Mouse (Mus musculus) intestine, embryonic 14.5 days (tissue): ENCODE measurements around the gene Rnf113a2. TPM values are rescaled to one million over a fixed set of nuclear protein-coding genes. Genes with fewer than 3 reads are reported as not detected.

Experiments
- ATAC-seq: fragments of 200-750 bp; cut with Nextera tagmentation; replicated peaks from 2 replicates; pipeline ENCODE4 v1.8.0; 2017; ENCODE audit warnings: low read depth, moderate number of reproducible peaks, moderate TSS enrichment, moderate library complexity; ENCODE audit not compliant: low FRiP score, low TSS enrichment
- DNase-seq: peaks from one replicate; pipeline ENCODE4 v3.0.0-alpha.2; 2018; ENCODE audit warnings: low spot score
- H3K27ac ChIP-seq: fragments of 300-500 bp; sonication (generic); 2 replicates; pipeline ENCODE4 v1.5.1; 2014; ENCODE audit warnings: low read depth, mild to moderate bottlenecking, control low read depth
- H3K27me3 ChIP-seq: fragments of 300-500 bp; sonication (generic); replicated peaks from 2 replicates; pipeline ENCODE4 v1.6.1; 2014; ENCODE audit warnings: low read length, control low read depth; ENCODE audit not compliant: control insufficient read depth, insufficient read depth
- H3K36me3 ChIP-seq: fragments of 300-500 bp; sonication (generic); 2 replicates; pipeline ENCODE4 v1.6.1; 2014; ENCODE audit warnings: low read length, control low read depth; ENCODE audit not compliant: control insufficient read depth, insufficient read depth
- H3K4me1 ChIP-seq: fragments of 300-500 bp; sonication (generic); replicated peaks from 2 replicates; pipeline ENCODE4 v1.6.1; 2014; ENCODE audit warnings: low read length, control low read depth, mixed read lengths; ENCODE audit not compliant: control insufficient read depth, insufficient read depth
- H3K4me2 ChIP-seq: fragments of 300-500 bp; sonication (generic); 2 replicates; pipeline ENCODE4 v1.6.1; 2014; ENCODE audit warnings: low read length
- H3K4me3 ChIP-seq: fragments of 300-500 bp; sonication (generic); 2 replicates; pipeline ENCODE4 v1.5.1; 2014; ENCODE audit warnings: low read depth, low read length, control low read depth, mixed read lengths
- H3K9ac ChIP-seq: fragments of 300-500 bp; sonication (generic); 2 replicates; pipeline ENCODE4 v1.6.1; 2014; ENCODE audit warnings: mild to moderate bottlenecking, low read length
- H3K9me3 ChIP-seq: fragments of 300-500 bp; sonication (generic); 2 replicates; pipeline ENCODE4 v1.6.1; 2016; ENCODE audit warnings: low read length, control low read depth; ENCODE audit not compliant: control insufficient read depth
- WGBS: fragments of 180-500 bp; shearing (Covaris S2); extraction: QIAGEN DNeasy Blood & Tissue Kit; methylation state at CpG from one replicate; pipeline ENCODE4 v1.1.7; 2014; 5-methylcytosine and 5-hydroxymethylcytosine counted together
- polyA plus RNA-seq: library from polyadenylated mRNA; unstranded; fragments of >200 nt; fragmentation: Nextera tagmentation; extraction: Ambion mirVana; gene quantifications from 2 replicates; pipeline ENCODE4 v1.2.1, GENCODE M21; 2014

Gene Rnf113a2
- polyA plus RNA-seq, 1 experiment from 2014 or later = 21.4 TPM

DNA sequence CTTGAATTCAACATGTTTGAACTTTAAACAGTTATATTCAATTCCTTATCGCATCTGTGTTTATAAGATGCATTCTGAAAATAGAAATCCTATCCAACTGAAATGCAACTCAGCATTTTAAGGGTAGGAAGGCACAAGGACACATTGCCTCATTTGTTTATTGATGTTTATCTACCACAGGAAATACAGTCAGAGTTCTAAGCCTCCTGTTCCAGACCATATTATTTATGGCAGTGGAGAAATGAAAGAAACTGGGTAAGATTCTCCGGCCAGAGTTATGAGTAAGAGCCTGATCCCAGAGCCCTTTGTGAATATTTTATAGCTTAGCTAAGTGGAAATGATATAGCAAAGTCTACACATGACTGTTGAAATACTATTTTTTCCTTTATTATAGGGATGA is 12.8 kb downstream of the Rnf113a2 start:
- H3K9ac ChIP-seq = no peak overlapping the region
- ATAC-seq (no peak), DNase-seq (no peak)
- H3K9me3 ChIP-seq = no peaks in the 10 kb centered on the region
- H3K27me3 ChIP-seq = no peaks in the 10 kb centered on the region
- H3K4me3 ChIP-seq = no peak overlapping the region
- no peak overlapping the region for H3K4me2 ChIP-seq
- no peak overlapping the region for H3K27ac ChIP-seq
- H3K36me3 ChIP-seq = peaks cover 14% of the 10 kb centered on the region; the same call in 1 of the 2 replicates
- no peaks in the 10 kb centered on the region for H3K4me1 ChIP-seq
- 72% methylated on average over 2 of the region's 2 CpGs for WGBS

DNA sequence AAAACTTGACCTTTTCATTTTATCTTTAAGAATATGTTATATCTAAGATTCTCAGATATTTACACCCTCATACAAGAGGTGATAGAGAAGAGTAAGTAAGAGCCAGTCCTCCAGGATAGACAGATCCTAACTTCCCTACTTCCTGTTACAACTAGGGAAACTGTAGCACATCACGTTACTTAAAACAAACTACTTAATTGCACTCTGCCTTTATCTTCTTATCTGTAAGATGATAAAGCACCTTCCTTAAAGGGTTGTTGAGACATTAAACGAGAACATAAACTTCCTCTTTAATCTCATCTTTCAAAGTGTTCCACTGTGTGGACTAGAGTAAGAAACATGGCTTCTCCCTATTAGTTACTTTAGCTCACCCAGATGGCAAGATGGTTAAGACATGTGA is 21.7 kb downstream of the Rnf113a2 start:
- ATAC-seq (no peak), DNase-seq (no peak)
- Histone ChIP-seq H3K36me3 (peaks cover under 1% of the 10 kb centered on the region; the same call in 1 of the 2 replicates), H3K4me3 (no peak overlapping the region), H3K9me3 (no peaks in the 10 kb centered on the region), H3K9ac (no peak overlapping the region), H3K4me1 (no peaks in the 10 kb centered on the region), H3K4me2 (no peak overlapping the region), H3K27ac (no peak overlapping the region), H3K27me3 (no peaks in the 10 kb centered on the region)
- 45% methylated on average over 2 of the region's 2 CpGs for WGBS

DNA sequence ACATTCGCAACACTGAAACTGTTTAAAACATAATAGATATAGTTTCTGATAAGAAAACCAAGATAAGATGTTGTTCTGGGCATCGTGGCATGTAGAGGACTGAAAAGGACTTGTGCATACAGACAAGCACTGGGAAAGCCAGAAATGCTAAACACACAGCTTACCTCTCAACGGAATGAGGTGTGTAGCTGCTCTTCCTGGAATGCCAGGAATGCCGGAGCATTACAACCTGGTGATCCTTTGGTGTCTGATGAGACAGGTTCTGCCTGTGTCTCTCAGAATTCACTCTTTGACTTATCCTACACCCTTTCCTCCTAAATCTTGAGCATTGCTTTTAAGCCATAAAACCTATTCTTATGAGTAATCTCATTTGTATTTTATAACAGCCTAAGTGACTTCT is 25.5 kb downstream of the Rnf113a2 start:
- no peaks in the 10 kb centered on the region for H3K9me3 ChIP-seq

DNA sequence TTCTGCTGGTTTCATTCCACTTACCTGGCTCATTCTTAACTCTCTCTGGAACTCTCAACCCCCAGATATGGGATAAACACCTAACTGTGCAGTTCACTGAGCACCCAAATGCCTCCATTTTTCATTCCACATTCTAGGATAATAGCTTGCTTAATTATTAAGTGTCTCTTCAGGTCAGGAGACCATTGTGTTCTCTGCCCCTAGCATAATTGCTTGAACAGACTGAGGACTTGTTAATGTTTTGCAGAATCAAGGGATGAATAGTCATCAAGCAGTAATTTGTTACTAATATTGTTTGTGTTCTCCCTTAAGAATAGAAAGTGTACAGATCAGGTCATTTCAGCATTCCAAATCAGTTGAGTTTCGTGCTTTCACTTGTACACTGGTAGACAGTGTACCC is 30.4 kb downstream of the Rnf113a2 start:
- Histone ChIP-seq H3K27ac (no peak overlapping the region), H3K4me1 (peaks cover 8% of the 10 kb centered on the region), H3K36me3 (no peaks in the 10 kb centered on the region), H3K9ac (no peak overlapping the region), H3K4me2 (no peak overlapping the region), H3K4me3 (no peak overlapping the region), H3K9me3 (no peaks in the 10 kb centered on the region), H3K27me3 (no peaks in the 10 kb centered on the region)
- 81% methylated on average over 1 of the region's 1 CpGs for WGBS
- DNase-seq (no peak), ATAC-seq (no peak)

More for the DNA sequence above, 25.5 kb downstream of the Rnf113a2 start:
- H3K4me2 ChIP-seq = no peak overlapping the region
- H3K27me3 ChIP-seq = no peaks in the 10 kb centered on the region
- no peak overlapping the region for H3K4me3 ChIP-seq
- no peak for DNase-seq
- H3K4me1 ChIP-seq = no peaks in the 10 kb centered on the region
- H3K9ac ChIP-seq = no peak overlapping the region
- H3K27ac ChIP-seq = no peak overlapping the region
- 64% methylated on average over 4 of the region's 4 CpGs for WGBS
- no peaks in the 10 kb centered on the region for H3K36me3 ChIP-seq
- no peak for ATAC-seq

DNA sequence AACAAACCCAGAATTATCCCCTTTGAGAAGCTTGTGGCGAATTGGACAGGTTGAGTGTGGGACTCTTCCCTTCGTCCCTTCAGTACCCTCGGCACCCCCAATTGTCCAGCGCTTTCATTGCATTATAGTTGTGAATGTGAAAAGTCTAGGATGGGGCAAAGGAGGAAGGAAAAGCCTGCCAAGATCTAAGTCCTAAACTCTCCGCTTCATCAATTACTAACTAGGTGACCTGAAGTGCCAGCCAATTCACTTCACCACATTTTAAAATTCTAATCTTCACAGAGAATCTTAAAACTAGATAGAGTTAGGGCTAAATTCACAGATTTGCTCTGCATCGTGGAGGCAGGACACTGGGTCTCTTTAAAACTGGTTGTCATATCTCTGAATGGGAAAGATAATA is 31.2 kb downstream of the Rnf113a2 start:
- Histone ChIP-seq H3K4me2 (no peak overlapping the region), H3K27me3 (no peaks in the 10 kb centered on the region), H3K9ac (no peak overlapping the region), H3K4me3 (no peak overlapping the region), H3K27ac (no peak overlapping the region), H3K36me3 (no peaks in the 10 kb centered on the region), H3K4me1 (peaks cover 12% of the 10 kb centered on the region), H3K9me3 (no peaks in the 10 kb centered on the region)
- DNase-seq = no peak
- no peak for ATAC-seq
- WGBS = 83% methylated on average over 6 of the region's 6 CpGs

DNA sequence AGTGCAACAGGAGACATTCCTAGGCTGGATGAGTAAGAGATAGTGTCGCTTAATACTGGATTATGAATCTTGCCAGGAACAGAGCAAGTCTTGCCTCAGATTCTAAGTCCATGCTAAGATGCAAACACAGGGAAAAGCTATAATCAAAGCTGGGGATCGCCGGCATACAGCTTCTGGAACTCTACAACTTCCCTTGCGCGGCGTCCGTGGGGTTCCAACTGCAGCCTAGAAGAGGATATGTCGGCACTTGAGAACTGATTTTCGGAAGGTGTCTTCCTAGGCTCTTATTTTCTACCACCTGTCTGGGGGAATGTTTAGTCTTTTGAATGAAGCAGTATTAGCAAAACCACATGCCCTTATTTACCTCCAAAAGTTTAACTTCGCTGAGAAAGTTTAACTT is 32.9 kb downstream of the Rnf113a2 start:
- Histone ChIP-seq H3K9ac (no peak overlapping the region; the same call in 1 of the 2 replicates), H3K4me2 (peak overlapping the region; percentile 80), H3K9me3 (no peaks in the 10 kb centered on the region), H3K36me3 (no peaks in the 10 kb centered on the region), H3K4me1 (peaks cover 12% of the 10 kb centered on the region), H3K4me3 (peak overlapping the region; percentile 95), H3K27ac (no peak overlapping the region), H3K27me3 (no peaks in the 10 kb centered on the region)
- 48% methylated on average over 10 of the region's 10 CpGs for WGBS
- ATAC-seq = no peak
- no peak for DNase-seq

DNA sequence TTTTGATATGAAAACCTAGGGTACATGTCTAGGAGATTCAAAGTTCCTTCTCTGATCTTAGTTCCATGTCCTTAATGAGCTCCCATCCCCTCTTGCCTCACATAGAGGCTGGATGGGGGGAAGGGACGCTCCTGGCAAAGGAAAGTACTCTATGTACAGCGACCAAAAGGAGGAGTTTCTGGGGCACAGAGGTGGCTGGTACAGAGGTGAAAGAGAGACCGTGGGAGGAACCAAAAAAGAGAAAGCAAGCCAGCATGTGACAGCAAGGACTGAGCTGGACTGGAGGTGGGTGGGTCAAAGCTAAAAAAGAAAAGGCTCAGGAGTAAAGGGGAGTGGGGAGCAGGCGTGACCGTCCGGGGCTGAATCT is 33.3 kb downstream of the Rnf113a2 start:
- peak overlapping the region; percentile 95 for H3K4me3 ChIP-seq
- no peaks in the 10 kb centered on the region for H3K9me3 ChIP-seq
- DNase-seq (no peak), ATAC-seq (no peak)
- 0% methylated on average over 6 of the region's 6 CpGs for WGBS
- H3K27ac ChIP-seq = no peak overlapping the region
- H3K4me2 ChIP-seq = peak overlapping the region; percentile 80
- H3K36me3 ChIP-seq = no peaks in the 10 kb centered on the region
- no peaks in the 10 kb centered on the region for H3K27me3 ChIP-seq
- H3K9ac ChIP-seq = peak overlapping the region; percentile 57
- H3K4me1 ChIP-seq = peaks cover 12% of the 10 kb centered on the region

DNA sequence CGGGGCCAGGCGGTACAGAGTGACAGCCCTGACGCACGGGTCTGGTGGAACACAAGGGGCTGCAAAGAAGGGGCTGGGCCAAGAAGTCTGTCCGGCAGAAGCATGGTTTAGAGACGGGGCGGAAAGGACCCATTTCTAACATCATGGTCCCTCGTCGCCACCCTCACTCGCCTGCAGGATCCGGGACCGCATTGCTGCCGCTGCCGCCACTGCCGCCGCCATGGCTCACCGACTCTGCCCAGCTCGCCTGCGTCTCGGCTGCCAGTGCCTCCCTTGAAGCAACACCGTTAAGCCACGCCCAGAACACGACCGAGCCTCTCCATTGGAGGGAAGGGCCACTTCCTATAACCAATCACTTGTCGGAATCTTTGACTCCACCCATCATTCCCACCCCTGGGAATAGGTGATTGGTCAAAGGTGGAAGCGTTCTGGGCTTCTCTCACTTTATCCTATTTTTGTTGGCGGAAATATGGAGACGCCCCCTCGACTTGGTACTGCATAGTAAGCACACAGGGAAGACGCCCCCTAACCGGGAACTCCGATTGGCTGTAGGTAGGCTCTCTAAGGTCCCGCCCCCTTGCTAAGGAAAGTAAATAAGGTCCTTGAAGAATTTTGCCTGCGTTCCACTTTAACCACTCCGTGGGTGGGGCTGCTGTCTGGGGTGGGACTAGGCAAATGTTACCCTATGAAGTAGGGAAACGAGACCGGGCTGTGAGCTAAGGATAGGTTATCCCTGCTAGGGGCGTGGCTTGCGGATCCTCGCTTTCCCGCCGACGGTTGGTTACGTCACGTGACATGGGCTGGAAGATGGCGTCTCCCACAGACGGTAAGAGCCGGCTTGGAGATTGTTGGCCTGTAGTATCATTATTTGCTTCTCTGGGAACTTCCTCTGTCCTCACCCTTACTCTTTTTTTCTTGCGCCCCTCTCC is 34.0 kb downstream of the Rnf113a2 start, which contains the start of the genes Aldh6a1 and Lin52:
Gene Aldh6a1, minus strand, starts transcription at position 287 of the 929 bp plus-strand sequence.
Gene Lin52, plus strand, starts transcription at position 705 of the 929 bp plus-strand sequence.
- Histone ChIP-seq H3K36me3 (no peaks in the 10 kb centered on the region), H3K4me2 (peak within 1 kb of the TSS; percentile 99), H3K4me1 (peaks cover 12% of the 10 kb centered on the region), H3K9me3 (no peaks in the 10 kb centered on the region), H3K4me3 (peak within 1 kb of the TSS; percentile 95), H3K27me3 (no peaks in the 10 kb centered on the region), H3K27ac (peak within 1 kb of the TSS; percentile 57), H3K9ac (peak within 1 kb of the TSS; percentile 66)
- peak; percentile 100 for ATAC-seq
- WGBS = under 1% methylated on average over 49 of the region's 49 CpGs
- peak; percentile 94 for DNase-seq
